ENCODE assay signal across 1 mouse cellular context in the genomic region with DNA sequence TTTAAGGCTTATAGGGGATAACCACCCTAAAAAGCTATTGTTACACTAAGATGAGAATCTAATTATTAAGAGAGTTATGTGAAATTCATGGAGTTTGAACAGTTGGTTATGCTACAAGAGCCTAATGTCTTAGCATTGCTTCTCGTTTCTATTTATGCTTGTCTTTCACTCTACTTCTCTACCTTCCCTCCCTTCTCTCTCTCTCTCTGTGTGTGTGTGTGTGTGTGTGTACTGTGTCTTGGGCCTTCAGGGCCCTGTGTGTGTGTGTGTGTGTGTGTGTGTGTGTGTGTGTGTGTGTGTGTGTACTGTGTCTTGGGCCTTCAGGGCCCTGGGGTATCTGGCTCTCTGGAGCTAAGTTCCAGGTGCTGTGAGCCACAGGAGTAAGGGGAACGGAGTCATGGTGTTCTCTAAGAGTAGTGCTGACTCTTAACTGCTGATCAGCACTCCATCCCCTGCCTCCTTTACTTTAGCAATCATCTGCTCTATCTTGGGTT.
TF ChIP-seq lines count a peak whose summit lies in the region.

No protein-coding gene starts in this region.

TF ChIP-seq in CH12.LX, 34 proteins besides CTCF, POLR2A, EP300 and RAD21:
- no peak for TF ChIP-seq USF2 (conservative IDR thresholded peaks at IDR 0.05; ENCODE audit: low read depth, low read length)
- TF ChIP-seq JUND (conservative IDR thresholded peaks at IDR 0.05; ENCODE audit: low read depth, low read length), result 0 out of 2 replicates have a peak, but pooled peaks have one; percentile 3
TF ChIP-seq in CH12.LX: peak in this region for 1.
